Mouse (Mus musculus) kidney, postnatal 4 days (tissue): ENCODE measurements around the gene B4galt1.

Experiments used
- DNase-seq, 2 experiments: peaks; one replicate each; pipeline ENCODE4 v3.0.0; 2021; ENCODE audit warnings: mixed read lengths in 2 of 2

Gene B4galt1

GRCm38 (mm10) chr4:40870206-40870605, 16.4 kb upstream of the B4galt1 start:
- no peak for DNase-seq

GRCm38 (mm10) chr4:40868554-40869232, 14.9 kb upstream of the B4galt1 start:
- peak; percentile 79 to 86 for DNase-seq

- no peak for DNase-seq
These were observed 10.6 kb upstream of the B4galt1 start for GRCm38 (mm10) chr4:40864361-40864760.

GRCm38 (mm10) chr4:40863340-40863739, 9.5 kb upstream of the B4galt1 start:
- no peak for DNase-seq

GRCm38 (mm10) chr4:40861131-40861530, 7.3 kb upstream of the B4galt1 start:
- DNase-seq: no peak

- no peak for DNase-seq
These were observed 4.1 kb upstream of the B4galt1 start for GRCm38 (mm10) chr4:40857824-40858346.

GRCm38 (mm10) chr4:40856571-40856970, 2.8 kb upstream of the B4galt1 start:
- no peak for DNase-seq

GRCm38 (mm10) chr4:40854387-40854933, 655 bp upstream of the B4galt1 start:
- no peak for DNase-seq

GRCm38 (mm10) chr4:40852861-40853564, 792 bp downstream of the B4galt1 start:
- DNase-seq: no peak

- peak in 1 of 2 experiments; percentile 44 for DNase-seq
These were observed 1.5 kb downstream of the B4galt1 start for GRCm38 (mm10) chr4:40852249-40852781.

- DNase-seq: no peak
These were observed 2.0 kb downstream of the B4galt1 start for GRCm38 (mm10) chr4:40851763-40852248.

GRCm38 (mm10) chr4:40851031-40851762, 2.6 kb downstream of the B4galt1 start:
- no peak for DNase-seq

GRCm38 (mm10) chr4:40850582-40850981, 3.2 kb downstream of the B4galt1 start:
- DNase-seq: no peak

- no peak for DNase-seq
These were observed 4.3 kb downstream of the B4galt1 start for GRCm38 (mm10) chr4:40849518-40849917.

- no peak for DNase-seq
These were observed 5.6 kb downstream of the B4galt1 start for GRCm38 (mm10) chr4:40848246-40848645.

- no peak for DNase-seq
These were observed 6.6 kb downstream of the B4galt1 start for GRCm38 (mm10) chr4:40847160-40847559.

- no peak for DNase-seq
These were observed 7.5 kb downstream of the B4galt1 start for GRCm38 (mm10) chr4:40846143-40846931.

- peak; percentile 55 to 70 for DNase-seq
These were observed 8.7 kb downstream of the B4galt1 start for GRCm38 (mm10) chr4:40844811-40845751.

GRCm38 (mm10) chr4:40844251-40844721, 9.5 kb downstream of the B4galt1 start:
- DNase-seq: peak; percentile 80 to 85

- peak; percentile 34 for DNase-seq
These were observed 10.1 kb downstream of the B4galt1 start for GRCm38 (mm10) chr4:40843726-40844125.
